Mouse (Mus musculus) erythroblast, embryonic 14.5 days (primary cell): ENCODE measurements around the gene Olfr603.

Experiments used
- GATA1 ChIP-seq: IDR thresholded peaks from 2 replicates; pipeline ENCODE4 v1.6.1; 2012; ENCODE audit warnings: low read length, inconsistent platforms, mixed read lengths
- TAL1 ChIP-seq: IDR thresholded peaks from 3 replicates; pipeline ENCODE4 v1.6.1; 2012; ENCODE audit warnings: low read length, inconsistent platforms, mixed read lengths

GRCm38 (mm10) chr7:103349569-103349968, 36.4 kb downstream of the Olfr603 start, which contains the start of gene Olfr600:
- no peak for TF ChIP-seq TAL1
- no peak for TF ChIP-seq GATA1
